Mouse (Mus musculus) small intestine, adult 2 months (tissue): ENCODE results near the gene Ang6.
"Not testable (repeated sequence)": the region's sequence is repeated elsewhere in the genome, so short reads cannot be mapped to it uniquely, and the experiment has no call there.

Source experiments
- CTCF ChIP-seq: fragments of 200-500 bp; IDR thresholded peaks from 2 replicates; pipeline ENCODE4 v1.5.1; 2012; ENCODE audit warnings: low read depth, mild to moderate bottlenecking, control low read depth, inconsistent platforms, low read length, moderate library complexity, mixed read lengths; ENCODE audit not compliant: insufficient replicate concordance, insufficient read length; ENCODE audit errors: extremely low read depth
- POLR2A ChIP-seq: fragments of 200-500 bp; IDR thresholded peaks from 2 replicates; pipeline ENCODE4 v1.6.1; 2012; ENCODE audit warnings: low read depth, mild to moderate bottlenecking, control low read depth, inconsistent platforms, low read length, moderate library complexity

GRCm38 (mm10) chr14:44046567-44046966 lies 44.5 kb upstream of the Ang6 start:
- TF ChIP-seq CTCF, POLR2A: not testable (repeated sequence)
